Mouse (Mus musculus) lung, postnatal 36 days (tissue): ENCODE measurements around the gene Tmem80.
A peak's percentile ranks its signal among the peaks of the same experiment; 100 is the strongest.

Experiments used
- DNase-seq: peaks from one replicate; pipeline ENCODE4 v3.0.0; 2022; ENCODE audit warnings: mixed read lengths

Tmem80 gene

DNA sequence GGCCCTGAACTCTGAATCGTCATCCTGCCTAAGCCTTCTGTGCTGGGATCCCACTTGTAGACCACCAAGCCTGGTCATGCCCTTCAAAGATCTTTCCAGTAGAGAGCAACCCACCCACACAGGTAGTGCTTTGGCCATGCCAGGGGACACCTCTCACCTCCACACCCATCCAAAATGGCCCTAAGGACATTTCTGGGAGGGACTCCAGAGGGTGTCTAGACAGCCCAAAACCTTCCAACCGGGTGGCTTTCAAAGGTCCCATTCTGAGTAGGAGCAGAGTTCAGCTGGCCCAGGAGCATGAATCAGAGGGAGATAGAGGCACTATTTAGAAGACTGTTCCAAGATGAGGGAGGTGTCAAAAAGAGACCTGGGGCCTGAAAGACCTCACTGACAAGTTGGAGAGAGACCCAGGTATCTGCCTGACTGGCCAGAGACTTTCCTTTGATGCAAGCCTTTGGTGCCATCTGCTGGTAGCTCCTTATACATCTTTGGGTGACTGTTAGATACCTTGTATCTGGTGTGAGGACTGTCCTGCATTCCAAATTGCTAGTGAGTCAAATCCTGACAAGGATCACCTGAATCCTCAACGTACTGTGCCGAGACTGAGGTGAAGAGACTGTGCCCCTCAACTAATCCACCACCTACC lies 35.7 kb downstream of the Tmem80 start:
- DNase-seq, result peak; percentile 92

DNA sequence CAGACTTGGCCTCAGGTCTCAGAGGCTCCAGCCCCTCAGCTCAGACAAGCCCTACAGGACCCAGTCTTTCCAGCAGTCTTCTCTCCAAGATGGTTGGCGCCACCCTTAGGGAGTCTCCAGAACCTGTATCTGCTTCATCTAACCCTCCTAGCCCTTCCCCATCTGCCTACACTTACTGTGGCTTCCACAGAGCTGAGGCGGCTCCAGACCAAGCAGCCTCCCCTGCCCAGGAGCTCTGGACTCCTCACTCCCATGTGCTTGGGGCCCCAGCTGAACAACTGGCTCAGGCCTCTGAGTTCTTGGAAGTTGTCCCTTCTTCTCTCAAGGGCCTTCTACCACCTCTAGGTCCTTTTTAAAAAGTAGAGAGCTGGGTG lies 36.2 kb downstream of the Tmem80 start:
- DNase-seq, result no peak

DNA sequence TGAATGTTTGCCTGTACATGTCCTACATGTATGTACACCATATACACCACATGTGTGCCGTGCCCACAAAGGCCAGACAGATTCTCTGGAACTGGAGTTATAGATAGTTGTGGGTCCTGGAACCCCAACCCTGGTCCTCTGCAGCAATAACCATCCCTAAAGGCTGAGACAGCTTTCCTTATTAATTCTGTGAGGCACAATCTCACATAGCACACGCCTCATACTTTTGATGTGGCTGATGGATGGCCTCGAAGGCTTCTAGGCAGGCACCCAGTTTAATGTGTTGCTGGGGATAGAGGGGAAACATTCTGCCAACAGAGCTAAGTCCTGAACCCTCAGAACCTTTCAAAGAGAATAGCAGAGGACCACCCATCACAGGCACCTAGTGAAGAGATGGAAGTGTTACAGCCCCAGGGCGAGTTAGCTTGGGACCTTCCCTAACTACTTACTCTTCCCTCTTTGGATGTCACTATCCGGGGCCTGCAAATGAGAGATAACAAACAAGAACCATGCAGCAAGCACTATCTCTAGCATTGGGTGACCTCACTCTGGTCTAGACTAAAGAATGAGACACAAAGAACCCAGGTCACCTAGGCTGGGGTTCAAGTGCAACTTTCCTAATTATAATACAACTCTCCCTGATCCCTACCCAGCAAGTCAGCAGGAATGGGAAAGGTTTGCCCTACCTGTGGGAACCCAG lies 37.0 kb downstream of the Tmem80 start:
- DNase-seq, result no peak

DNA sequence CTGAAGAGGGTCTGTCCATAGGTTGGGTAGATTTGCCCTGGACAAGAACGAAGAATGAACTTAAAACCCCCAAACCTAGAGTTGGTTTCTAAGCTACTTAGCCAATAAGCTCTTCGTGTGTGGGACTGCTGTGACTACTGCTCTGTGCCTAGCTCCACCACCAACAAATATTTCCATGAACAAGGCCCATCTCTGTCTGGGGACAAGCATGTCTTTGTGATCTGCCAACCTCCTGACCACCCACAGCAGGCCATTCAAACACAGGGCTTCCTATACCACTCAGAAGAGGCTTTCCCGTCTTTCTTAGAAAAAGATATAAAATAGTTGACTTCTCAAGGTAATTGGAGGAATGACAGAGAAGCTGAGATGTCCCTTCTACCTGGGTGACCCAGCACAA lies 37.5 kb downstream of the Tmem80 start:
- DNase-seq, result no peak

DNA sequence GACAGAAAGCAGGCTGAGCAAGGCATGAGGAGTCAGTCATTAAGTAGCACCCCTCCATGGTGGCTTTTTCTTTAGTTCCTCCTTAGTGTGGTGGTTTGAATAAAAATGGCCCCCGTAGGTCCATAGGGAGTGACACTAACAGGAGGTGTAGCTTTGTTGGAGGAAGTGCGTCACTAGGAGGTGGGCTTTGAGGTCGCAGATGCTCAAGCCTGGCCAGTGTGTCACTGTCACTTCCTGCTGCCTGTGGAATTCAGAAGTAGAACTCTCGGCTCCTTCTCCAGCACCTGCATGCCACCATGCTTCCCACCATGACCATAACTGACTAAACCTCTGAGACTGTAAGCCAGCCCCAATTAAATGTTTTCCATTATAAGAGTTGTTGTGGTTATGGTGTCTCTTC lies 39.8 kb downstream of the Tmem80 start:
- DNase-seq, result no peak

DNA sequence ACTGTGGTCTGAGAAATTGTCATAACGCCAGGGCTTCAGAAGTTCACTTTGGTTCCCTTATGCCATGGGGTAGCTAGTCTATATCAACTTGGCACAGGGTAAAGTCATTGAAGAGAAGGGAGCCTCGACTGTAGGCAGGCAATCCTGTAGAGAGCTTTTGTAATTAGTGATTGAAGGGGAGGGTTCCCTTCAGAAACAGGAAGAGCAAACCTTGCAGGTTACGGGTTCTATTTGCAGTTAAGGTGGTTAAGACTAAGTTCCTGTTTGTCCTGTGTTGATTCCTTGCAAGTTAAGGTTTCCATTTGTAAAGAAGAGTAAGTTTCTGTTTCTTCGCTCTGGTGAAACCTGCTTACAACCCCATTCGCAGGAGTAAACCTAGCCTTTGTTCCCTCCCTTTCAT lies 42.4 kb downstream of the Tmem80 start:
- DNase-seq, result no peak

DNA sequence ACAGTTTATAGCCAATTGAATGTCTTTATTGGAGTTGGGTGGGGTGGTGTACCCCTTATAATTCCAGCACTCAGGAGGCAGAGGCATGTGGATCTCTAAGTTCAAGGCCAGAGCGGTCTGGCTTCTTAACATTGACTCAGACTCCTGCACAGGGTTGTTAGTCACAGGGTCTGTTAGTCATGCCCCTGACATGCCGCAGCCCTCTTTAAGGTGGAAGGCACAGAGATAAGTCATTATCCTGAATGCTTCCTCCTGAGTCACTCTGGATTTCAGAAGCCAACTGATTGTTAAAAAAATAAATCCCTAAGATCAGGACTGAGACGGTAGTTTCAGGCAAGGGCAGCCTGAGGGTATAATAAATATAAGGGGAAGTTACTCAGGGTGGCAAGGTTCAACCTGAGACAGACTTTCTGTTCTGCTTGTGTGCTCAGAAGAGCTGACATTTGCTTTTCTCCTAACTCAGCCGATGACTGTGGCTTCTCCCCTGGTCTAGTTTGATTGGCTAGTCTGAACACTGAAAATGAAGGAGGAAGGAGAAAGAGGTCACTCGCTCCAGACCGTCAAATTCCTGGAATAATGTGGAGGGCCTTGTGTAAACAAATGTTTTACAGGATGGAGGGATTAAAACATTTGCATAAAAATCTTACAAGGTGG lies 44.5 kb downstream of the Tmem80 start:
- DNase-seq, result no peak

DNA sequence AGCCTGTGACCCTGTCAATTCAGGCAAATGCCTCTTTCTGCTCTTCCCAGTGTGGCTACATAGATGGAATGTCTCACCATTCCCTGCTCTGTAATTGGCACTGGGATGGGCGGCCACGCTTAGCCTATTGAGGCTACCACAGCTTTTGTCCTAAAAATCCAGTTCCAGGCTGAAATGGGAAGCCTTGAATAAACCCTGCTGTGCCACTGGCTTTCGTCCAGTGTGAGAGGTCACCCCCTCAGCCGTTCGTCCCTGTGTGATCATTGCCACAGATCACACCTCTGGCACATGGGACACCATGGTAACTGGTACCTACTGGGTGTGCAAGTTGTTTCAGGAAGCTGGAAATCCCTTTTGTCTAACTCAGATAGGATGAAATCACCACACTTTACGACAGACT lies 46.1 kb downstream of the Tmem80 start:
- no peak for DNase-seq

DNA sequence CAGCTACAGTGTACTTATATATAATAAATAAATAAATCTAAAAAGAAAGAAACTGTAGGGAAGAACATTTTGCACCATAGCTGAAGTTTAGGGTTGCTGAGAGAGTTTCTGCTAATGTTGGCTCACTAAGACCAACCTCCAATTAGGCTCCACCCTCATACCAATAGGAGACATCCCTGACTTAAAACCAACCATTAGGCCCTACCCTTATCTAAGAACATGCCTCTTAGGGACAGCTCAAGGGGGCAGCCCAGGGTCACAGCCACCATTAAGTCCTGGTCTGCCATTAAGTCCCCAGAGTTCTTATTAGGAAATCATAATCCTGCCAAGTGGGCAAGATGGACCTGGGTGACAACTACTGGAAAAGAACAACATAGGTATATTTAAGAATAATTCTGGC lies 46.9 kb downstream of the Tmem80 start:
- DNase-seq, result no peak

DNA sequence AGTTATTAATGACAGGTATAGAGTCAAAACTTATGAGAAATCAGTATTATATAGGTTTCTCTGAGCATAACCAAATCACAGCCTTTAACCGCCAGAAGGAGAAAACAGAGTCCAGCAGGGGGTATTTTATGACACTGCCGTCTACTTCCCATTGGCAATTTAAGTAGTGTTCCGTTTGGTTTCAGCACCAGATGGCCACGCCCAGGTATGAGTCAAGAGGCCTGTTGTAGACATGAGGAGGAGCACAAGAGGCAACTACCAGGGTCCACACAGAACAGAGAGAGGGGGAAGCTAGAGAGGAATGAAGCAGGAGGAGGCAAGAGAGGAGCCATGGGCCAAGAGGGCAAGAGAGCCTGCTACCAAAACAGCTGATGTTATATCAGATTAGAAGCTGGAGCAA lies 52.0 kb downstream of the Tmem80 start:
- peak; percentile 81 for DNase-seq

DNA sequence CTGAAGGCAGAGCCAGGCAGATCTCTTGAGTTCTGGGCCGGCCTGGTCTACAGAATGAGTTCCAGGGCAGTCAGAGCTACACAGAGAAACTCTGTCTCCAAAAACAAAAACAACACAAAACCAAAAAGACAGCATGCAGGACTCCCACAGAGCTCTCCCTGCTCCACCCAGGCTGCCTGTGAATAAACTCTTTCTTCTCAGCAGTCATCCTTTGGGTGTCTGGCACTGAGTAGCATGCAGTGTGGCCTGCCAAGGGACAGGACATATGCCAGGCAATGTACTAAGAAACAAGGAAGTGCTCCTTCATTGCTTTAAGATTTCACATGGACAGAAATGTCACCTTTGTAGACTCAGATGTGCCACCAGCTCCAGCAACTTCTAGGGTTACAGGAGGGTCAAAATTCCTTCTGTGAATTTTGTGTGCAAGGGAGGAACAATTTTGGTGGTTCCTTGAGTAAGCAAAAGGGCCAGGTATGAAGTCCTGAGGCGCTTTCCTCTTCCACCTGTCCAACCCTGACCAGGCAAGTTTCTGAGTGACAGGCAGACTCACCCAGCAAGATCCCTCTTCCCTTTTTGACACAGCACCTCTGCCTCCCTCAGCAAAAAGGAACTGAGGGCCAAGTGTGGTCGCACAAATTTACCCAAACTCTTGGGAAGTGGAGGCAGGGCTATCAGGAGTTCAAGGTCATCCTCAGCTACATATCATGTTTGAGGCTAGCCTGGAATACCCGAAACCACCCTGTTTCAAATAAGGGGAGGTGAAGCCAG lies 53.7 kb downstream of the Tmem80 start:
- DNase-seq, result no peak
